Mouse (Mus musculus) heart, embryonic 14.5 days (tissue): ENCODE measurements at regions not wholly inside any gene's neighbourhood (a gene's known extent, or its start where the extent isn't known, plus 50 kb on each side); places are given as distances from the start of the nearest gene placed in this dataset.
A peak's percentile ranks its signal among the peaks of the same experiment; 100 is the strongest.

Experiments
- ATAC-seq: fragments of 200-750 bp; cut with Nextera tagmentation; 2 replicates; pipeline ENCODE4 v1.8.0; 2017; ENCODE audit warnings: low read depth, moderate TSS enrichment; ENCODE audit not compliant: insufficient number of reproducible peaks, insufficient read depth, low FRiP score
- H3K27ac ChIP-seq, 2 experiments: fragments of 200-500 bp in 1 of 2; fragments of 300-500 bp in 1 of 2; sonication (generic) in 1 of 2; replicated peaks in 1 of 2; 2 replicates each; pipeline ENCODE4 v1.5.1; 2012 to 2014; ENCODE audit warnings: low read depth in 2 of 2, low read length in 2 of 2, control low read depth in 1 of 2, mild to moderate bottlenecking in 1 of 2, mixed read lengths in 1 of 2; ENCODE audit not compliant: control insufficient read depth in 1 of 2, insufficient read depth in 1 of 2
- H3K27me3 ChIP-seq: fragments of 300-500 bp; sonication (generic); 2 replicates; pipeline ENCODE4 v1.6.1; 2014; ENCODE audit warnings: mild to moderate bottlenecking, low read length, control low read depth; ENCODE audit not compliant: control insufficient read depth, insufficient read depth
- H3K36me3 ChIP-seq: fragments of 300-500 bp; sonication (generic); 2 replicates; pipeline ENCODE4 v1.6.1; 2014; ENCODE audit warnings: mild to moderate bottlenecking, control low read depth, low read length, mixed read lengths; ENCODE audit not compliant: control insufficient read depth, insufficient read depth
- H3K4me1 ChIP-seq, 2 experiments: fragments of 200-500 bp in 1 of 2; fragments of 300-500 bp in 1 of 2; sonication (generic) in 1 of 2; 2 replicates each; pipeline ENCODE4 v1.6.1; 2012 to 2014; ENCODE audit warnings: low read length in 2 of 2, control low read depth in 1 of 2, mixed read lengths in 1 of 2; ENCODE audit not compliant: control insufficient read depth in 2 of 2, insufficient read depth in 2 of 2
- H3K4me2 ChIP-seq: fragments of 300-500 bp; sonication (generic); 2 replicates; pipeline ENCODE4 v1.6.1; 2014; ENCODE audit warnings: mild to moderate bottlenecking, low read length
- H3K4me3 ChIP-seq, 2 experiments: fragments of 200-500 bp in 1 of 2; fragments of 300-500 bp in 1 of 2; sonication (generic) in 1 of 2; 2 replicates each; pipeline ENCODE4 v1.5.1; 2012 to 2014; ENCODE audit warnings: low read length in 2 of 2, mild to moderate bottlenecking in 2 of 2, control low read depth in 1 of 2, low read depth in 1 of 2, moderate library complexity in 1 of 2; ENCODE audit not compliant: control insufficient read depth in 1 of 2, insufficient read depth in 1 of 2
- H3K9ac ChIP-seq: fragments of 300-500 bp; sonication (generic); 2 replicates; pipeline ENCODE4 v1.6.1; 2014; ENCODE audit warnings: mild to moderate bottlenecking, low read length
- H3K9me3 ChIP-seq: fragments of 300-500 bp; sonication (generic); 2 replicates; pipeline ENCODE4 v1.6.1; 2016; ENCODE audit warnings: low read length, control low read depth; ENCODE audit not compliant: control insufficient read depth
- WGBS: fragments of 180-500 bp; shearing (Covaris S2); extraction: QIAGEN DNeasy Blood & Tissue Kit; methylation state at CpG from one replicate; pipeline ENCODE4 v1.1.7; 2014; 5-methylcytosine and 5-hydroxymethylcytosine counted together

DNA sequence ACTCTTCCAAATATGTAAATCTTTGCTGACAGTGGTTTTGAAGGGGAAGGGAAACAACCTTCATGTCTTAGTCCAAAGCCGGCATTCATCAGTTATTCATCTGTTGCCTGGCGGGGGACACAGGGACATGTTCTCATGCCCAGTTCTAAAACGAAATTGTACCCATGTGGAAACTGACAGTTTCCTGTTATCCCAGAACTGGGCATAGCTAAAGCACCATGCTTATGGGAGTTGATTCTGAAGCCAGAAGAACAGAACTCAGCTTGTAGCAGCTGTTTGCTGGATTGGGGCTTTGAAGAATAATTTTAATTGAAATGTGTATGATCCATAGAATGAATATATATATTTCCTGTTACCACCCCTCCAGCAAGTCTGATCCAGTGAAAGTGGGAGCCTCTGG lies 181.0 kb downstream of the Emp1 start:
- H3K4me2 ChIP-seq = no peak overlapping the region
- H3K4me1 ChIP-seq = no peaks in the 10 kb centered on the region
- 76% methylated on average over 3 of the region's 3 CpGs for WGBS
- no peak for ATAC-seq
- H3K4me3 ChIP-seq = no peak overlapping the region
- no peaks in the 10 kb centered on the region for H3K27me3 ChIP-seq
- no peak overlapping the region for H3K9ac ChIP-seq
- no peaks in the 10 kb centered on the region for H3K36me3 ChIP-seq
- no peaks in the 10 kb centered on the region for H3K9me3 ChIP-seq
- H3K27ac ChIP-seq = no peak overlapping the region

DNA sequence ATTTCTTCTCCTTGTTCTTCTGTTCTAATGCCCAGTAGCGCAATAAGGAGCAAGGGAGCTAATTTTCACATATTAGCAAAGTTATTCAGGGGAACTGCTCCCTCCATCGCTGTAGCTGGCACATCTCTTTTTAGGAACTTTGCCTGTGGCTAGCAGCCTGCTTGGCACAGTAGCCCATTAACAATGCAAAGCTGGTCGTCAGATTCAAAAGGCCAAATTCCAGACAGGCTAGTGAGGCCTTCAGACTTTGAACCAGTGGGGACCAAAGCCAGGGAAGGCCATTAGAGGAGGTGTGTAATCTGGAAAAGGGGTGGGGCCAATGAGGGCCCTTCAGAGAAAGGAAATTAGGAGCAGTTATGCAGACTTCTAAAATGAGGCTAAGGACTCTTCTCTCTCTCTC lies 181.5 kb downstream of the Emp1 start:
- H3K9me3 ChIP-seq = no peaks in the 10 kb centered on the region
- no peak overlapping the region for H3K4me2 ChIP-seq
- no peaks in the 10 kb centered on the region for H3K27me3 ChIP-seq
- WGBS = 63% methylated on average over 3 of the region's 3 CpGs
- ATAC-seq = no peak
- H3K36me3 ChIP-seq = no peaks in the 10 kb centered on the region
- H3K4me1 ChIP-seq = no peaks in the 10 kb centered on the region
- no peak overlapping the region for H3K27ac ChIP-seq
- no peak overlapping the region for H3K9ac ChIP-seq
- no peak overlapping the region for H3K4me3 ChIP-seq

DNA sequence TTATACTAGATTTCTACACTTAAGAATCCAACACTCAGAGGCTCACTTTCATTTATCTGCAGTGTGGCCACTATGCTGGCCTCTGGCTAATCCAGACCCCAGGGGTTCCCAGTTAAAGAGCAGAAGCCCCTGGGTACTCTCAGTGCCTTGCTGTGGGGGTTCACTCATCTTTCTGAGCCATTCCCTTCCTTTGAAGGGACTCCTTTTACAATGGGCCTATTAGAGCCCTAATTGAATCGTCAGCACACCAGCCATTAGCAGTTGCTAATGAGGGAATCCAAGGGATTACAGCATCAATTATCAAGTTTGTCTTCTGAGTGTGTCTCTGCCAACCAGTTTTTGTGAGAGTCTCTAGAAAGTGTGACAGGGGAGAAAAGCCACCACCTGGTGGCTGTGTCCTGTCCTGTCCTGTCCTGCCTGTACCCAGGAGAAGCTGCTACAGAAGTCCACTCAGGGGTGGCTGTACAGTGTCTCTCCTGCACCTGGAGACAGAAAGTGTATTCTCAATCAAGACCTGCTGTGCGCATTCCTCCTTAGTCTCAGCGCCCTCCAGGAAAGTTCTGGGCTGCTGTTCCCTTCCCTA lies 188.1 kb downstream of the Emp1 start:
- Histone ChIP-seq H3K9me3 (0 out of 2 replicates have a peak, but pooled peaks cover 2% of the 10 kb centered on the region), H3K9ac (no peak overlapping the region), H3K4me1 (no peaks in the 10 kb centered on the region), H3K27me3 (no peaks in the 10 kb centered on the region), H3K36me3 (no peaks in the 10 kb centered on the region), H3K27ac (no peak overlapping the region), H3K4me2 (no peak overlapping the region), H3K4me3 (no peak overlapping the region)
- ATAC-seq = no peak
- 49% methylated on average over 3 of the region's 3 CpGs for WGBS

DNA sequence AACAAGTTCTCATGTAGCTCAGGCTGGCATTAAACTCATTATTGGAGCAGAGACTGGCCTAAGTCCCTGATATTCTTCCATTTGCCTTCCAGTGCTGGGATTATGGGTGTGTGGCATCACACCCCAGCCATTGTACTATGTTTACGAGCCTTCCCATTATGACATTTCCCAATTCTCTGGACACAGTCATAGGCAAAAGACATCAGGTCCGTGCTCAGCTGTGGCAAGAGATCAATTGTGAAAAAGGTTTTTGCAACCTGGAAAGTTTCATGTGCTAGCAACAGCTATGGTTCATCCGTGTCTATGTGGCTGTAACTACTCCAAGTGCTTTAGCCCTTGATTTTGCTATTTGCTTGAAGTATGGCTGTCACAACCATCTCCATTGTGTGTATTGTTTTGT lies 190.1 kb downstream of the Emp1 start:
- WGBS = 64% methylated on average over 3 of the region's 3 CpGs
- ATAC-seq = no peak
- no peak overlapping the region for H3K4me2 ChIP-seq

DNA sequence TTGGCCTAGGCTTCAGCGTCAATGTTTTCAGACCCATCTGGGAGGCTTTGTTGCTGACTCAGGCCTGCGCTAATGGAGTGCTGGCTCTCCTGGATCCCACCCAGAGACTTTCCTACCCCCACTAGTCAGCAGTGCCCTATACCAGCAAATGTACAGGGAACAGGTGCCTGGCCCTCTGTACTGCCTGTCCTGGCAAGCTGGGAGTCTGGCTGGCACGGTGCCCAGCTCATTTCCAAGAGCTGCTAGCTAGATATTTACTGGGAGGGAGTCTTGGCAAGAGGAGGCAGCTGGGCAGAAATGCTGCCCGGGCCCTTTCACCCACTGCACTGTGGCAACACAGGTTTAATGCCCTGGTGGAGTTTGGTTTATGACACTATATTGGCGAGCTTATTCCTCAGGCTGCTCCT lies 197.2 kb downstream of the Emp1 start:
- H3K36me3 ChIP-seq = no peaks in the 10 kb centered on the region
- no peak overlapping the region for H3K4me3 ChIP-seq
- peak; percentile 90 for ATAC-seq
- peaks cover 9 to 10% of the 10 kb centered on the region in 2 experiments for H3K4me1 ChIP-seq
- H3K27ac ChIP-seq = peak overlapping the region in 1 of 2 experiments; percentile 46; a peak in 1 of 4 replicates
- no peak overlapping the region for H3K9ac ChIP-seq
- H3K27me3 ChIP-seq = no peaks in the 10 kb centered on the region
- no peak overlapping the region for H3K4me2 ChIP-seq
- 0 out of 2 replicates have a peak, but pooled peaks cover 2% of the 10 kb centered on the region for H3K9me3 ChIP-seq
- WGBS = 38% methylated on average over 5 of the region's 5 CpGs

More for the DNA sequence above, 190.1 kb downstream of the Emp1 start:
- Histone ChIP-seq H3K36me3 (no peaks in the 10 kb centered on the region), H3K4me3 (no peak overlapping the region), H3K4me1 (no peaks in the 10 kb centered on the region), H3K27me3 (no peaks in the 10 kb centered on the region), H3K9ac (no peak overlapping the region), H3K27ac (no peak overlapping the region), H3K9me3 (0 out of 2 replicates have a peak, but pooled peaks cover 2% of the 10 kb centered on the region)

DNA sequence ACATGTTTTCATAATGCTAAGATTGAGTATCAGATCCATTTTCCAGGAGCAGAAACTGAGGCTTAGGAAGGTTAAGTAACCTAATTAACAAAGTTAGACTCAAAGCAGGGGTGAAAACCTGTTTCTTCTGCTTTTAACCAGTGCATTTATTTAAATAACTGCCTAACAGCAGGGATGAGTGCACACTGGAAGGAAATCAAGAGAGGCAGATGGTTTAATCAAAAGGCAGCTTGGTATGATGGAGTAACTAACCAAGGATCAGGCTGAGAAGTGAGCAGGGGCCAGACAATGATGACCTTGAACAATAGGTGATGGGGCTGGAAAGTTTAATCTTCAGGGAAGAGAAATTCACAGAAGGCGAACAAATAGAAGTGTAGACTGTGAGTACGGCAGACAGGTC lies 199.9 kb downstream of the Emp1 start:
- H3K4me2 ChIP-seq = no peak overlapping the region
- ATAC-seq = no peak
- H3K9me3 ChIP-seq = no peaks in the 10 kb centered on the region
- H3K27ac ChIP-seq = no peak overlapping the region
- 89% methylated on average over 2 of the region's 2 CpGs for WGBS
- H3K36me3 ChIP-seq = no peaks in the 10 kb centered on the region
- no peaks in the 10 kb centered on the region for H3K27me3 ChIP-seq
- H3K9ac ChIP-seq = no peak overlapping the region
- no peak overlapping the region for H3K4me3 ChIP-seq
- peaks cover 9 to 10% of the 10 kb centered on the region in 2 experiments for H3K4me1 ChIP-seq

DNA sequence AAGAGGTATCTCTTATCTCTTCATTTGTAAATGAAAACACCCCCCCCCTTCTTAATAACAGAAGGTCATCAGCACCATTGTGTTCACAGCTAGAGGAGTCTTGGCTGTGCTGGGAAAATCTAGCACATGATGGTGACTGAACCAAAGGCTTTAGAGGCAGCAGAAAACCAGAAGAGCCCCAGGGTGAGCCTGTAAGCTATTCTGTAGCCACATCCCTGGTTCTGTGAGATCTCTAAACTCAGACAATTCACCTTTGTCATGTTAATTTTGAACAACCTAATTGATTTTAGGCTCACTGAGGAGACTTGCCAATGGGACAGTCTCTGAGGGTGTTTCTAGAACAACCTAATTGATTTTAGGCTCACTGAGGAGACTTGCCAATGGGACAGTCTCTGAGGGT lies 201.4 kb downstream of the Emp1 start:
- ATAC-seq = no peak
- Histone ChIP-seq H3K27me3 (no peaks in the 10 kb centered on the region), H3K9me3 (no peaks in the 10 kb centered on the region), H3K36me3 (no peaks in the 10 kb centered on the region), H3K4me2 (no peak overlapping the region), H3K9ac (no peak overlapping the region), H3K4me1 (peaks cover 6 to 7% of the 10 kb centered on the region in 2 experiments), H3K4me3 (no peak overlapping the region), H3K27ac (no peak overlapping the region)

DNA sequence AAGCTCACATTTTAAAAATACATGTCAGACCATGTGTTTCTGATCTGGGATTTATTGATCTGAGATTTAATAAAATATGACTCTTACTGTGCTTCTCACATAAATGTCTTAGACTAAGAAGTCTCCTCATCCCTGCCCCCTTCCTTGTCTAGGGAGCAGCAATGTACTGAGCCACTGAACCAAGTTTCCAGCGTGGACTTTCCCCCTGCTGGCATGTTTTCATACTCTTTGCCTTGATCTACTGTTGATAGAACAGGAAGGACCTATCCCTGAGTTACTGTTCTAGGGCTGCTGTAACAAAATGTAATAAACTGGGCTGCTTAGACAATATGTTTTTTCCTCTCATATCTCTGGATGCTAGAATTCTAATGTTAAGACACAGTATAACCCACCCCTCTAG lies 206.7 kb downstream of the Emp1 start:
- no peak for ATAC-seq
- no peak overlapping the region for H3K4me2 ChIP-seq
- H3K27me3 ChIP-seq = no peaks in the 10 kb centered on the region
- no peaks in the 10 kb centered on the region for H3K36me3 ChIP-seq
- no peak overlapping the region for H3K4me3 ChIP-seq
- no peaks in the 10 kb centered on the region for H3K4me1 ChIP-seq
- 36% methylated on average over 1 of the region's 1 CpGs for WGBS
- H3K9me3 ChIP-seq = no peaks in the 10 kb centered on the region
- no peak overlapping the region for H3K27ac ChIP-seq
- no peak overlapping the region for H3K9ac ChIP-seq
